Mouse (Mus musculus): Measurements from ENCODE around the gene Csf2rb2.
"Not testable (repeated sequence)": the region's sequence is repeated elsewhere in the genome, so short reads cannot be mapped to it uniquely, and the experiment has no call there.

Csf2rb2 gene

DNA sequence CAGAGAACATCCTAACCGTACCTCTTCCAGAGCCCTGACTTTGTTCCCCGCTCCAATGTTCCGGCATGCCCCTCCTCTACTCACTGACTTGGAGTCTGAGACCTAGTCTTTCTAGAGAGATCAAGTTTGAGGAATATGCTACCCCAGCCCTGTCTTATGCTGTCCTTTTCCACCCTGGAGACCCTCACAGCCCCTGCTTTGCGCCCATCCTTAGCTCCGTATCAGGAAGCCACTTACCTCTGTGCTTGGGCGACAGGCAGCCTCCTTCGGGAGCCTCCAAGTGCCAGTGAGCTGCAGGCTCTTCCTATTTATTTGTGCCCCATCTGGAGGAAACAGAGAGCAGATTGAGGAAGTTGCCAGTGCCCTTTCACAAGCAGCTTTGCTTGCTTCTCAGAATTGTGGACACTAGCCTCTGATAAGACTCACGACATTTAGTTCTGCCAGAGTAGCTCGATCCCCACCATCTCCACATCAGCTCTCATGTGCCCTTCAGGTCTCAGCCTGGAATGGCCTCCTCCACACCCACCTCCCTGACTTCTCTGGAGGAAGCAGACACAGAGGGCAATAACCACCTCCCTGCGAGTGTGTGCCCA, at the start of gene Csf2rb2:
Gene Csf2rb2 (minus strand): TSS at position 381 of the 593 bp plus-strand sequence.
- DNase-seq, result no peak

DNA sequence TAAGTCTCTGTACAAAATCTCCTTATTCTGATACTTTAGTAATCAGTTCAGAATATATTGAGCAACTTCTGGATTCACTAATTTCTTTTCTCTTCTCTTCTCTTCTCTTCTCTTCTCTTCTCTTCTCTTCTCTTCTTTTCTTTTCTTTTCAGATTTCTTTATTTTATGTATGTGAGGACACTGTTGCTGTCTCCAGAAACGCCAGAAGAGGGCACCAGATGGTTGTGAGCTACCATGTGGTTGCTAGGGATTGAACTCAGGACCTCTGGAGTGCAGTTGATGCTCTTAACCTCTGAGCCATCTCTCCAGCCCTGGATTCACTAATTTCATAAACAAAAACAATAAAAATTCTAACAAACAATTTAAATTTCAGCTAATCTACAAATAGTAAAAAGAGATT, 49.4 kb upstream of the Csf2rb2 start:
- peak; percentile 73 for DNase-seq

DNA sequence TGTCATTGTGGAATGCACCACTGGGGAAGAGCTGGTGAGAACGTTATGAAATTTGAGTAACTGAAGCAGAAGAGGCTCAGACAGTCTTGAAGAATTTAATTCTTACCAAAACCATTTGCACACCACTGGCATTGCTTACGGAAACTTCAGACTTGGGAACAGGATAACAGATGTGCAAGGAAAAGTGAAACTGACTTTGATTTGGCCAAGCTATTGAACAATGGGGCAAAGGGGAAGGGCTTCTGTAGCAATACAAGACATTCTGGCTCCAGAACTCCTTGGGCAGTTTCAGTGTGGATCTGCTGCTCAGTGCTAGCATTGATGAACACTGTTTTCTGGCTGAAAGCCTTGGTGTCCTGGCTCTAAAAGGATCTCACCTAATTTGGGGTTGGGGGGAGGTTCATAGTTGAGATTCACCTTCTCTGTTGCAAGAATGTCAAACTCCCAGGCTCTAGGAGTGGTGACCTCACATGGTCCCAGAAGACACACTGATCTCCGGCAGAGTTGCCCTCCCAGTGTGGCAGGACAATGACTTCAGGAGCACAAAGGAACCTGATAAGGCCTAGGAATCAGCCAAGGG, 46.2 kb upstream of the Csf2rb2 start:
- no peak for DNase-seq

DNA sequence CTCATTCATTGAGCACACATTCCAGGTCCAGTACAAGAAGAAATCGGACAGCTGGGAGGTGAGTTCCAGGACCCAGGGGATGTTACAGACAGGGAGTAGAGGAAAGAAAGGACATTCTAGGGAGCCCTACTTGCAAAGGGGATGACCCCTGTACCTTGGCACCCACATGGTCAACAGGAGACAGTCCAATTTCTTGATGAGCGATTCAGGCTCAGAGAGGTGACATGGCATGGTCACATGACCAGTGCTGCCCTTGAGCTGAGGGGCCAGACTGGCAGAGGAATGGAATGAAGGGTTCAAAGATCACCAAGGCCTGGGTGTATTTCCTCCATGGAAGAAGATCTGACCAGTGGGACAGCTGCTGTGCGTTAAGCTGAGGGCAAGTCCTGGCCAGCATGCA, 39.0 kb upstream of the Csf2rb2 start:
- no peak for DNase-seq

DNA sequence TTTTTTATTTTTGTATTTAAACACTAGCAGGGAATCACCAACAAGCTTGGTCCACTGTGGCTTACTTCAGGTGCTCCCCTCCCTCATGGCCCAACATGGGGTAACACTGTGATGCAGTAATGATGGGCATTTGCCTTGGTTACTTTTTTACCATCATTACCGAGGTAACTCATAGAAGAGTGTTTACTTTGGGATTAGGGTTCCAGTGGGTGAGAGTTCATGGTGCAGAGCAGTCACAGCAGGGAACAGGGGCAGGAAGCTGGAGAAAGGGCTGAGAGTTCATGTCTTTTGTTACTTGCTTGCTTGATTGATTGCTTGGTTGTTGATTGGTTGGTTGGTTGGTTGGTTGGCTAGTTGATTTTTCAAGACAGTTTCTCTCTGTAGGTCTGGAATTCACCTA, 38.2 kb upstream of the Csf2rb2 start:
- DNase-seq, result no peak

DNA sequence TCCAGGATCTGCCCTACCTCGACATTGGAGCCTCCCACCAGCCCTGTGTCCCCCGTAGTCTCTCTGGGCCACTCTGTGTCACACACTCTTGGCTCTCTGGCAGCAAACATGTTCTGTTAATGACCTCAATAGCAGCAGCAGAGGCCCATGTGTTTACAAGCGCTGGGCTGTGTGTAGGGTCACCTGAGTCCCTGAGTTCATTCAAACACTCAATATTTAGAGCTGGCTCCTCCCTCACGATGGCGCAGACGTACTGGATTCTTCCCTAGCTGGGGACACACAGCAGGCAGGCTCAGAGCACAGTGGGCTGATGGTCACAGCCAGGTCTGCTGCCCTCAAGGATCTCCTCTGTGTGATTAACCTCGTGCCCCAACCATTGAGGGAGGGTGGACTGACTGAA, 35.4 kb upstream of the Csf2rb2 start:
- not testable (repeated sequence) for DNase-seq

DNA sequence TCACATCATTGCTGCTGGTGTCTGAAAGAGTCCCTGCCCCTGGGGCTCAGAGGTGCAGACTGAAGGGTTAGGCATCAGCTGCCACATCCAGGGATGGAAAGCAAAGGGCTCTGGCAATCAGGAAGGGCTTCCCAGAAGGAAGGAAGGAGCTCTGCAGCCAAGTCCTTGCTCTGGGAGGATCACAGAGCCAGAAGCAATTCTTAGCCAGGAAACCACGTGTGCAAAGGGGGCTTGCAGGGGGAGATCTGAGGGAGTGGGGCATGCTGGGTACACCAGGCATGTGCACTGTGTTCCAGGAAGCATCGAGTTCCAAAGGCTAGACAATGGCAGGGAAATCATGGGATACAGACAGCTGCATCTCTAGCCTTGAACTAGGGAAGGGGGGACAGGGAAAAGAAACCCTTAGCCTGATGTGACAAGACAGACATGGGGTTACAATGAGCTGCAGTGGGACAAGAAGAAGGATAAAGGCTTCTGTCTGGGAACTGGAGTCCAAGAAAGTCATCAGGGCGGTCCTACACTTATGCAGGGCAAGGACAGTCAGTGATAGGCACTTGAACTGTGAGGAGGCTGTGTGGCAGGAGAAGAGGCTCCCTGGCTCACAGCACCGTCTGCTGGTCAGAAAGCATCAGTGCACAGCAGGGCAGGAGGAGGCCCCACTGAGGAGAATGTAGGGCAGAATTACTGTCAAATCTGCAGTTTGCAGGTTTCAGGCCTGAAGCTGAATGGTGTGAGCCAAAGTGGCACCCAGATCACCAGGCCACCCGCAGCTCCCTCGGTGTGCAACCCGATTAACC, 34.3 kb upstream of the Csf2rb2 start:
- DNase-seq, result peak; percentile 74

DNA sequence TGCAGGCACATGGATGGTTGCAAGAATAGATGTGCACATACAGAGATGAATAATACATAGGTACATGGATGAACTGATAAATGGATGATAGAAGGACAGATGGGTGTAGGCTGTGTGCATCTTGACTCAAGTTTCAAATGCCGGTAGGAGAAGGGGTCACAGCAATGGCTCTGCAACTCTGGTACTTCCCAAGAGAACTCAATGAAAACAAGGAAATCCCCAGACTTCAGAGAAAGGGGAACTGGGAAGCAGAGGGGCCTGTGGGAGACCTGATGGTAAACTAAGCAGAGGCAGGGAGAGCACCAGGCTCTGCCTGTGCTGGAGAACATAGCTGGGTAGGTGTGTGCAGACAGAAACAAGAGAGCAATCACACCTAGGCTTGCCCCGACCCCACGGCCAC, 28.9 kb upstream of the Csf2rb2 start:
- no peak for DNase-seq

DNA sequence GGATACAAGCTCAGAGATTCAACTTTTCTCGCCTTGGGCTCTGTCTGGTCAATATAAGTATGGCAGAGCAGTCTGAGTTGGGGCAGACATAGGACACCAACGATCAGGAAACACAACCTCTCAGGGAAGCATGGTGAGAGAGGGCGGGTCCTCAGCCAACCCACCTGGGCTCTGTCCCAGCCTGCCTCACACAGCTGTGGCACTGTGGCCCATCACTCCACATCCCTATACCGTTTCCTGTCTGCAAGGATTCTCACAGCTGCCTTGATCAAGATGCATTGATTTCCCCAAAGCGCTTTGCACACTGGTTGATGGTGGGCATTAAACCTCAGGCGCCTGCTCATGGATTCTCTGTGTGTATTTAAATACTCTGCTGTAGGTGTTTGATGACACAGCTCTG, 27.5 kb upstream of the Csf2rb2 start:
- DNase-seq, result no peak

DNA sequence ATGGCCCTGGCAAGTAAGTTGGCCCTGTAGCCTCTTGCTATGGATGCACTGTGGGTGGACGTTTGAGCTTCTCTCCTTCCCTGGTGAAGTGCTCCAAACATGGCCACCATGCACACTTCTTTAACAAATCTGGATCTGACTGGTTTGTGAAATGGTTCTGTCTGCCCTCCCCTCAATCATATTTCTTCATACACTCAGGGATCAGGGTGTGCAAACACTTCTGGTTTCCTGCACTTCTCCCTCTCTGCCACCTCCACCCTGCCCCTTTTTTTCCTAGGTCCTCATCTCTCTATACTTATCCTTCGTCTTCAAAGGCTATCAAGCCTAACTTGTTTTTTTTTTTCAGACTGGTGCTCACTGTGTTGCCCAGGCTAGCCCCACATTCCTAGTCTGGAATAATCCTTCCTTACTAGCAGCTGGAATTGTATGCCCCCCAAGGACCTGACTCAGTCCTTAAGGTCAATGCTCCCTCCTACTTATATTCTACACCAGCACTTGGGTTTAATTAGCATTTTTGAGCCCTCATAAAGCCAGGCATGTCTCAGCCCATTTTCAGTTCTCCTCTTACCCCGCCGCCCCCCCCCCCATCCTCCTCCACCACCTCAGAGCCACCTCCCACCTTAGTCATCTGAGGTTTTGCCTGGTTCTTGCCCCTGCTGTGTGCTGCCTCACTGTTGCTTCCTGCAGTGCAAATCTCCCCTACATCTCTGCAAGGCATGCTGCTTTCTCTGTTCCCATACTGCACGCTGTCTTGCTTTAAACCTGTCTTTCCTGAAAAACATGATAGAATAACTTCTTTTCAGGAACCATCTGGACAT, 26.2 kb upstream of the Csf2rb2 start:
- DNase-seq, result peak; percentile 27

DNA sequence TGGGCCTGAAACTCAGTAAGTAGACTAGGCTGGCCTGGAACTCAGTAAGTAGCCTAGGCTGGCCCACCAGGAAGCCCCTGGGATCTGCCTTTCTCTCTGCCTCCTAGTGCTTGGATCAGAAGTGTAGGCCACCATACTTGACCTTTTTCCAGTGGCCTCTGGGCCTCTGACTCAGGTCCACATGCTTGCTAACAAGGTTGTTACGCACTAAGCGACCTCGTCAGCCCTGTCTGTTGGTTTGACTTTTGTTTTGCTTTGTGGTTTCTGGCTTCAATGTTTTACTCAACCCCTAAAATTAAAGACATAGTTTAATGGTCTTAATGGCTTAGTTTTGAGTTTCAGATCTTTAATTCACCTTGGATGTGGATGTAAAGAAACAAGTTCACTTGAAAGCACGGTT, 25.2 kb upstream of the Csf2rb2 start:
- DNase-seq, result no peak

DNA sequence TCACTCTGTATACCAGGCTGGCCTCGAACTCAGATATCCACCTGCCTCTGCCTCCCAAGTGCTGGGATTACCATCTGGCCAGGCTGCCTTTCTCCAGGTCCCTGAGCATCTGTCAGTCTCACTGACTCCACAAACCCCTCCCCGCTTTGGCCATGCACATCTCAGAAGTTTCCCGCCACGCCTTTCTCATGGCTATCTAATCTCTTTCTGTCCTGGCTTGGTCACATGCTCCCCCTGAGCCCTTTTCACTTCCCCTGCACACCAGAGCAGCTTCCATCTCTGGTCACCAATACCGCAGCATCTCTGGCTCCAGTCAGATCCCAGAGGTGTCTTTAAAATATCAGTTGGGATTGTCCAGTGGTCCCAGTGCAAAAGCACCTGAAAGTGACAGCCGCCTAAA, 24.5 kb upstream of the Csf2rb2 start:
- DNase-seq, result not testable (repeated sequence)

DNA sequence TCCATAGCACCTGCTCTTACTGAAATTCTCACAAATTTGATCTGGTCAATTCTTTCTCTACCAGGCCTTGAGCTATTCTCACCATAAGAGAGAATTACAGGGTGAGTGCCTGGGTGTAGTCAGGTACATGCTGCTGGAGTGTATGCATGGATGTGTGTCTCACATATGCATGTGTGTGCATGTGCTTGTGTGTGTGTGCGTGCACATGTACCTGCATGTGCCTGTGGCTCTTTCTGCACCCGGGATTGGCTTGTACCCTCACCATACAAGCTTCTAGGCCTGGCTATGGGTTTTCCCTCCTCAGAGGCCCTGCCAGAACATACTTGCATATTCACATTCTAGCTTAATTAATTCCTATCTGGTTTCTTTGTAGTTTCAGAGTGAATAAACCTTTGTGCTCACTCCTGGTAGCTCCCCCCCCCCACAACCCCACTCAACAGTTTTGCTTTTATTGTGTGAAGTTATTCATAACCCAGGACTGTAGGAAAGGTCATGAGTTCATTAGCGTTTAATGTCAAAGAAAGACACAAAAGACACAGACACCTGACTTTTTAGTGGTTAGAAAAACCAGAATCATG, 23.1 kb upstream of the Csf2rb2 start:
- DNase-seq, result no peak

DNA sequence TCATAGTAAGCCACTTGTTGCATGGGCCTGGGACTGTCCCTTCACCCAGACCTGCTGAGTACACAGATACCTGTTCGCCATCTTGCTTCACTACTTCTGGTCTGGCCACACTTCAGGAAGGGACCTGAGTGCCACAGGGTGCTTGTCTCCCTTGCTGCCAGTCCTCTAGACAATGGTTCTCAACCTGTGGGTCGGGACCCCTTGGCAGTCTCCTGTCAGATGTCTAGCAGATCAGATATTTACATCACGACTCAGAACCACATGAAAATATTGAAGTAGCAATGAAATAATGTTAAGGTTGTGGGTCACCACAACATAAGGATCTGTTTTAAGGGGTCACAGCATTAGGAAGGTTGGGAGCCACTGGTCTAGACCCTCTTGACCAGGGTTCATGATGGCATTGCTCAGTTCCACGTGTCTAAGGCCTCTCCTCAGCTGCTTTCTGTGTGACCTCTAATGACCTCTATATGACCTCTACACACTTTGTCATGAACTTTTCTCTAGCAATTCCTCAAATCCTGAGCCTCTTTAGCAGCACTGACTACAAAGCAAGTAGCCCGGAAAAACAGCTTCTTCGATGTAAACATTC, 22.3 kb upstream of the Csf2rb2 start:
- DNase-seq, result not testable (repeated sequence)

DNA sequence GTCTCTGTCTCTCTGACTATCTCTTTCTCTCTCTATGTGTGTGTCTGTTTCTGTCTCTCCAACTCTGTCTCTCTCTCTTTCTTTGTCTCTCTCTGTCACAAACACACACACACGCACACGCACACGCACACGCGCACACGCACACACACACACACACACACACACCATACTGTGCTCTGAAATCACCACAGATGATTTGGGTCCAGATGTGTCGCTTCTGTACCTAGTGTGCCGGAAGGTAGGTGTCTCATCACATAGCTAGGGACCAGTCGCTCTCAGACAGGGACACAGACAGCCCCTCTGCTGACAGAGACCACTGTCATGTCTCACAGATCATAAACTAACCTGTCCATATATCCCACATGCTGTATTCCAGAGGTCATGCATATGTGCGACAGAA, 21.2 kb upstream of the Csf2rb2 start:
- DNase-seq, result no peak

DNA sequence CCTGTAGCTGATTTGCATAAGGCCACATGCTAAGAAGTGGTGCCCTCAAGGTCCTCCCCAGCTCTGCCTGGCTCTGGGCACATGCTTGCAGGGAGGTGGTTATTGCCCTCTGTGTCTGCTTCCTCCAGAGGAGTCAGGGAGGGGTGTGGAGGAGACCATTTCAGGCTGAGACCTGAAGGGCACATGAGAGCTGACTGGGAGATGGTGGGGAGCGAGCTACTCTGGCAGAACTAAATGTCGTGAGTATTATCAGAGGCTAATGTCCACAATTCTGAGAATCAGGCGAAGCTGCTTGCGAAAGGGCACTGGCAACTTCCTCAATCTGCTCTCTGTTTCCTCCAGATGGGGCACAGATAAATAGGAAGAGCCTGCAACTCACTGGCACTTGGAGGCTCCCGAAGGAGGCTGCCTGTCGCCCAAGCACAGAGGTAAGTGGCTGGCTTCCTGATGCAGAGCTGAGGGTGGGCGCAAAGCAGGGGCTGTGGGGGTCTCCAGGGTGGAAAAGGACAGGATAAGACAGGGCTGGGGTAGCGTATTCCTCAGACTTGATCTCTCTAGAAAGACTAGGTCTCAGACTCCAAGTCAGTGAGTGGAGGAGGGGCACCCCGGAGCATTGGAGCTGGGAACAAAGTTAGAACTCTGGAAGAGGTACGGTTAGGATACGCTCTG, 20.3 kb upstream of the Csf2rb2 start, which contains the start of gene Csf2rb:
Gene Csf2rb (plus strand): TSS at position 82 of the 669 bp plus-strand sequence.
- DNase-seq, result peak; percentile 39

DNA sequence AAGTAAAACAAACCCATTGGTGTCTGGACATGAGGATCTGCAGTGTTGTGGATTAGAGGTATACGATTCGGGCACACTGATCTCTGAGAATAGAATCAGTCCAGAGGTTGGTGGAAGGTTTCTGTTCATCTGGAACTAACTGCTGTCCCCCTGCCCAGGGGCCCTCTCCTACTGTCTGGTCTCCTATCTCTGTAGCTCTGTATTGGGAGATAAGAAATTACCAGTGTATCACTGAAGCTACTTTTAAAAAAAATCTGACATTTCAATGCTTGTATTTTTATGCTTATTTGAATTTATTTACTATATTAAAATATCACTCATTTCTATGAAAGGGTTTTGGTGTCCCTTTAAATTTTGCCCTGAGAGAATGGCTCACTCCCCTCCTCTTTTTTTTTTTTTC, 18.8 kb upstream of the Csf2rb2 start:
- no peak for DNase-seq

DNA sequence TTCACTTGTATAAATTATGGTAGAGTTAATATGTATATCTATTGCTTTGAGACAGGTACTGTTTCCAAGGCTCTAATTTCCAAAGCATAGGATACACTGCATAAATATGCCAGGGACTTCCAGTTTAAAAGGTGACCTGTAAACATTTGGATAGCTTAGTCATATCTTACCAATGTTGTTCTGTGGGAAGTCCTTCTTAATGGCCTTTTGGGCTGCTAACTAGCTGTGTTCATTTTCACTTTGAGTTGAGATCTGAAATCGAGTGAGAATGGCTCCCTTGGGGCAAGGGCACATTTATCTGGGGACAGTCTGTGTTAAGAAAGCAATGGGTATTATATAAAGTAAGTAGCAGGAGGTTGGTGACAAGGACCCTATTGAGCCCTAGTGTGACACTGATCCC, 17.8 kb upstream of the Csf2rb2 start:
- DNase-seq, result no peak

DNA sequence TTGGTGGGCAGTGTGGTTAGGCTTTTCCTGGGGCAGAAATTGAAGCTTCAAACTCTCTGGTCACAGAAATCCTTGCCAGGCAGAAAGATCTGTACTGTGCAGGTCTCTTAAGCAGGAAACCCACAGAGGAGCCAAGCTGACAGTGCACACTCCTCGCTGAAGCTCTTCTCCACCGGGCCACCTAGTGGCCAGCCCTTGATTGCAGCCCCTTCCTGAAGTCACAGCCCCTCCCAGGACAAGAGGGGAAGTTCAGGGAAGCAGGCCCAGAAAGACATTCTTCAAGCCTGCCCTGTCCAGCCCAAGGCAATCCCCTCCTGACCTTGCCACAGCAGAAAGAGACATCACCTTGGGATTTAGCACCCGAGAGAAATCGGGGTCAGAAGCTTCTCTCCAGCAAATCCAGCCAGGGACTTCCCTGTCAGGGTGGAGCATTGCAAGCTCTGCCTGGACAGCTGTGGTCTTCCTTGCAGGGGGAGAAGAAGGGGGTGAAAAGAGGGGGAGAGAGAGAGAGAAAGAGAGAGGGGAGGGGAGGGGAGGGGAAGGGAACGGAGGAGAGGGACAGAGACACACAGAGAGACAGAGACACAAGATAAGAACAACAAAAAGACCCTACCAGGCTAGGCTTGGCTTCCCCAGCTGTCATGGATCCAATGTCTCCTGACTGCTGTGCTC, 15.4 kb upstream of the Csf2rb2 start:
- DNase-seq, result peak; percentile 90

DNA sequence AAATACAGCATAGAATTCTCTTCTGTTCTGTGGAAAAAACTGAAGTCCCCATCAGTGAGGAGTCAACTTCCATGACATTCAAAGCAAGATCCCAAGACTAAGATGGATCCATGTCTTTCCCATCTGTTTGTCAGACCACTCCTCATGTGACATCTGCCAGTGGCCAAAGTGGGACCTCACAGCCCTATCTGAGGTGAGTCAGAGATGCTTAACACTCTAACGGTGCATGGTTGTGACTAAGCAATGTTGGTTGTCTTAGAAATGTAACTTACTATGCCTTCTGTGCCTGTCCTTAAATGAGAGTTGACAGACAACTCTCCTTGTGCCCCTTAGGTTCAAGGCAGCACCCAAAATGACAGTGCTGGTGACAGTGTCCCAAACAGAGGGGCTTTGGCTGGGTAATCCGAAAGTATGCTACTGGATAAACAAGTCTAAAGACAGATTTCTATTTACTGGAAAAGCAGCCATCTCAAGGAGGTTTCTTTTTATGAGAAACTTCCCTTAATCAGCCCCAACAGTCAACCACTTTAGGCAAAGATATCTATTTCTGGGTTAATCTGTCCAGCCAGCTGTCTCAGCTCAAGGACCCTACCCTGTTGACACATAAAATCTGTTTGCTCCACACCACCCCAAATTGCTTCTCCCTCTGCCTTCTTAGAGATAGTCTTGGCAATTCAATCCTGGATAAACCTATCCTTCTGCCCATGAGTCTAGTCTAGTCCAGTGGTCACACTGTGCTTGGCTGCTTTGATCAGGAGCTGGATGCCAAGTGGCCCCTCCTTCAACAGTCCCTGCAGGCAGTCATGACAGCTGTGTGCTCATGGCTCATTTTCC, 13.0 kb upstream of the Csf2rb2 start:
- DNase-seq, result not testable (repeated sequence)

Measured in lung, postnatal 10 days (tissue).